Mouse (Mus musculus): ENCODE measurements around the gene Sirt7. TPM values are rescaled to one million over a fixed set of nuclear protein-coding genes. Genes with fewer than 3 reads are reported as not detected.

Gene Sirt7
- polyA plus RNA-seq, 1 experiment from 2014 or later: 27.3 TPM

GRCm38 (mm10) chr11:120613976-120614375 lies 11.1 kb downstream of the Sirt7 start:
- H3K27ac ChIP-seq (ENCODE audit: low read length): no peak overlapping the region
- 83% methylated on average over 8 of the region's 8 CpGs for WGBS (ENCODE audit: insufficient replicate concordance)
- H3K27me3 ChIP-seq (ENCODE audit: control insufficient read depth, insufficient read depth, low read depth, low read length): no peaks in the 10 kb centered on the region
- ATAC-seq (ENCODE audit: low read depth): no peak
- H3K36me3 ChIP-seq (ENCODE audit: control insufficient read depth, insufficient read depth): peaks cover 29% of the 10 kb centered on the region
- H3K4me1 ChIP-seq (ENCODE audit: control insufficient read depth, low read depth, low read length): peaks cover 40% of the 10 kb centered on the region
- H3K9ac ChIP-seq (ENCODE audit: low read depth, low read length): no peak overlapping the region
- no peak overlapping the region for H3K4me3 ChIP-seq (ENCODE audit: low read depth, low read length)
- H3K4me2 ChIP-seq (ENCODE audit: low read depth, low read length): no peak overlapping the region
- no peaks in the 10 kb centered on the region for H3K9me3 ChIP-seq (replicated peaks; ENCODE audit: control insufficient read depth, low read length)

GRCm38 (mm10) chr11:120613481-120613972 lies 11.5 kb downstream of the Sirt7 start:
- WGBS (ENCODE audit: insufficient replicate concordance): 83% methylated on average over 10 of the region's 10 CpGs
- H3K9ac ChIP-seq (ENCODE audit: low read depth, low read length): no peak overlapping the region
- no peak overlapping the region for H3K4me3 ChIP-seq (ENCODE audit: low read depth, low read length)
- peaks cover 37% of the 10 kb centered on the region for H3K4me1 ChIP-seq (ENCODE audit: control insufficient read depth, low read depth, low read length)
- no peak overlapping the region for H3K27ac ChIP-seq (ENCODE audit: low read length)
- peaks cover 1% of the 10 kb centered on the region for H3K27me3 ChIP-seq (ENCODE audit: control insufficient read depth, insufficient read depth, low read depth, low read length)
- H3K36me3 ChIP-seq (ENCODE audit: control insufficient read depth, insufficient read depth): peaks cover 24% of the 10 kb centered on the region
- no peak for ATAC-seq (ENCODE audit: low read depth)
- H3K4me2 ChIP-seq (ENCODE audit: low read depth, low read length): no peak overlapping the region
- H3K9me3 ChIP-seq (replicated peaks; ENCODE audit: control insufficient read depth, low read length): no peaks in the 10 kb centered on the region

- Histone ChIP-seq H3K27ac (ENCODE audit: low read length) (no peak overlapping the region), H3K4me1 (ENCODE audit: control insufficient read depth, low read depth, low read length) (peaks cover 30% of the 10 kb centered on the region), H3K9me3 (replicated peaks; ENCODE audit: control insufficient read depth, low read length) (no peaks in the 10 kb centered on the region), H3K4me3 (ENCODE audit: low read depth, low read length) (no peak overlapping the region), H3K9ac (ENCODE audit: low read depth, low read length) (no peak overlapping the region), H3K27me3 (ENCODE audit: control insufficient read depth, insufficient read depth, low read depth, low read length) (peaks cover 5% of the 10 kb centered on the region), H3K4me2 (ENCODE audit: low read depth, low read length) (no peak overlapping the region), H3K36me3 (ENCODE audit: control insufficient read depth, insufficient read depth) (peaks cover 19% of the 10 kb centered on the region)
- 34% methylated on average over 6 of the region's 6 CpGs for WGBS (ENCODE audit: insufficient replicate concordance)
- ATAC-seq (ENCODE audit: low read depth): 0 out of 2 replicates have a peak, but pooled peaks have one; percentile 9
Measured at GRCm38 (mm10) chr11:120612763-120613162, 12.3 kb downstream of the Sirt7 start.

- Histone ChIP-seq H3K4me2 (ENCODE audit: low read depth, low read length) (no peak overlapping the region), H3K27ac (ENCODE audit: low read length) (no peak overlapping the region), H3K4me1 (ENCODE audit: control insufficient read depth, low read depth, low read length) (peaks cover 12% of the 10 kb centered on the region), H3K9me3 (replicated peaks; ENCODE audit: control insufficient read depth, low read length) (no peaks in the 10 kb centered on the region), H3K4me3 (ENCODE audit: low read depth, low read length) (no peak overlapping the region), H3K36me3 (ENCODE audit: control insufficient read depth, insufficient read depth) (peaks cover 19% of the 10 kb centered on the region), H3K27me3 (ENCODE audit: control insufficient read depth, insufficient read depth, low read depth, low read length) (peaks cover 5% of the 10 kb centered on the region), H3K9ac (ENCODE audit: low read depth, low read length) (no peak overlapping the region)
- ATAC-seq (ENCODE audit: low read depth): no peak
- WGBS (ENCODE audit: insufficient replicate concordance): 75% methylated on average over 9 of the region's 9 CpGs
Measured at GRCm38 (mm10) chr11:120610477-120611046, 14.5 kb downstream of the Sirt7 start.

GRCm38 (mm10) chr11:120609250-120609649 lies 15.8 kb downstream of the Sirt7 start:
- 26% methylated on average over 8 of the region's 8 CpGs for WGBS (ENCODE audit: insufficient replicate concordance)
- Histone ChIP-seq H3K36me3 (ENCODE audit: control insufficient read depth, insufficient read depth) (peaks cover 19% of the 10 kb centered on the region), H3K27me3 (ENCODE audit: control insufficient read depth, insufficient read depth, low read depth, low read length) (peaks cover 5% of the 10 kb centered on the region), H3K27ac (ENCODE audit: low read length) (no peak overlapping the region), H3K9ac (ENCODE audit: low read depth, low read length) (no peak overlapping the region), H3K4me3 (ENCODE audit: low read depth, low read length) (no peak overlapping the region), H3K4me1 (ENCODE audit: control insufficient read depth, low read depth, low read length) (peaks cover 11% of the 10 kb centered on the region), H3K4me2 (ENCODE audit: low read depth, low read length) (peak overlapping the region; percentile 59; the same call in 1 of the 2 replicates), H3K9me3 (replicated peaks; ENCODE audit: control insufficient read depth, low read length) (no peaks in the 10 kb centered on the region)
- ATAC-seq (ENCODE audit: low read depth): peak; percentile 61

GRCm38 (mm10) chr11:120608241-120609034 lies 16.6 kb downstream of the Sirt7 start, which contains the start of gene Npb:
Gene Npb, plus strand, starts transcription at chr11:120608477.
- H3K4me3 ChIP-seq (ENCODE audit: low read depth, low read length): peak within 1 kb of the TSS; percentile 45
- peak within 1 kb of the TSS; percentile 37; the same call in 1 of the 2 replicates for H3K9ac ChIP-seq (ENCODE audit: low read depth, low read length)
- peak; percentile 23 for ATAC-seq (ENCODE audit: low read depth)
- H3K27me3 ChIP-seq (ENCODE audit: control insufficient read depth, insufficient read depth, low read depth, low read length): peaks cover 5% of the 10 kb centered on the region
- 16% methylated on average over 45 of the region's 45 CpGs for WGBS (ENCODE audit: insufficient replicate concordance)
- H3K36me3 ChIP-seq (ENCODE audit: control insufficient read depth, insufficient read depth): peaks cover 18% of the 10 kb centered on the region
- peak within 1 kb of the TSS; percentile 59 for H3K4me2 ChIP-seq (ENCODE audit: low read depth, low read length)
- no peaks in the 10 kb centered on the region for H3K9me3 ChIP-seq (replicated peaks; ENCODE audit: control insufficient read depth, low read length)
- peaks cover 18% of the 10 kb centered on the region for H3K4me1 ChIP-seq (ENCODE audit: control insufficient read depth, low read depth, low read length)
- peak within 1 kb of the TSS; percentile 58 for H3K27ac ChIP-seq (ENCODE audit: low read length)

GRCm38 (mm10) chr11:120606764-120607163 lies 18.3 kb downstream of the Sirt7 start:
- Histone ChIP-seq H3K27me3 (ENCODE audit: control insufficient read depth, insufficient read depth, low read depth, low read length) (peaks cover 5% of the 10 kb centered on the region), H3K36me3 (ENCODE audit: control insufficient read depth, insufficient read depth) (peaks cover 5% of the 10 kb centered on the region), H3K9me3 (replicated peaks; ENCODE audit: control insufficient read depth, low read length) (no peaks in the 10 kb centered on the region), H3K4me2 (ENCODE audit: low read depth, low read length) (no peak overlapping the region), H3K27ac (ENCODE audit: low read length) (0 out of 2 replicates have a peak overlapping the region, but pooled peaks have one; percentile 12), H3K4me3 (ENCODE audit: low read depth, low read length) (no peak overlapping the region), H3K4me1 (ENCODE audit: control insufficient read depth, low read depth, low read length) (peaks cover 29% of the 10 kb centered on the region), H3K9ac (ENCODE audit: low read depth, low read length) (no peak overlapping the region)
- ATAC-seq (ENCODE audit: low read depth): no peak
- WGBS (ENCODE audit: insufficient replicate concordance): 72% methylated on average over 4 of the region's 4 CpGs

GRCm38 (mm10) chr11:120605667-120606066 lies 19.4 kb downstream of the Sirt7 start:
- Histone ChIP-seq H3K36me3 (ENCODE audit: control insufficient read depth, insufficient read depth) (no peaks in the 10 kb centered on the region; the same call in 1 of the 2 replicates), H3K4me1 (ENCODE audit: control insufficient read depth, low read depth, low read length) (peaks cover 29% of the 10 kb centered on the region), H3K9ac (ENCODE audit: low read depth, low read length) (no peak overlapping the region), H3K4me3 (ENCODE audit: low read depth, low read length) (no peak overlapping the region), H3K4me2 (ENCODE audit: low read depth, low read length) (no peak overlapping the region), H3K27ac (ENCODE audit: low read length) (no peak overlapping the region), H3K27me3 (ENCODE audit: control insufficient read depth, insufficient read depth, low read depth, low read length) (peaks cover 5% of the 10 kb centered on the region), H3K9me3 (replicated peaks; ENCODE audit: control insufficient read depth, low read length) (no peaks in the 10 kb centered on the region)
- no peak for ATAC-seq (ENCODE audit: low read depth)
- 80% methylated on average over 7 of the region's 7 CpGs for WGBS (ENCODE audit: insufficient replicate concordance)

GRCm38 (mm10) chr11:120603545-120603944 lies 21.5 kb downstream of the Sirt7 start:
- WGBS (ENCODE audit: insufficient replicate concordance): 36% methylated on average over 2 of the region's 2 CpGs
- H3K9me3 ChIP-seq (replicated peaks; ENCODE audit: control insufficient read depth, low read length): no peaks in the 10 kb centered on the region
- peak overlapping the region; percentile 33; the same call in 1 of the 2 replicates for H3K4me2 ChIP-seq (ENCODE audit: low read depth, low read length)
- H3K4me3 ChIP-seq (ENCODE audit: low read depth, low read length): no peak overlapping the region
- H3K36me3 ChIP-seq (ENCODE audit: control insufficient read depth, insufficient read depth): no peaks in the 10 kb centered on the region; the same call in 1 of the 2 replicates
- 0 out of 2 replicates have a peak overlapping the region, but pooled peaks have one; percentile 52 for H3K27ac ChIP-seq (ENCODE audit: low read length)
- peaks cover 31% of the 10 kb centered on the region for H3K4me1 ChIP-seq (ENCODE audit: control insufficient read depth, low read depth, low read length)
- peak overlapping the region; percentile 47 for H3K9ac ChIP-seq (ENCODE audit: low read depth, low read length)
- H3K27me3 ChIP-seq (ENCODE audit: control insufficient read depth, insufficient read depth, low read depth, low read length): peaks cover 4% of the 10 kb centered on the region
- peak; percentile 71 for ATAC-seq (ENCODE audit: low read depth)

Measured in liver, embryonic 16.5 days (tissue).